Mouse (Mus musculus): Measurements from ENCODE around the gene Osbpl2. TPM values are rescaled to one million over a fixed set of nuclear protein-coding genes. Genes with fewer than 3 reads are reported as not detected.

Osbpl2 gene
- polyA plus RNA-seq, 1 experiment = 69.6 TPM

GRCm38 (mm10) chr2:180146091-180146490 is 27.0 kb downstream of the Osbpl2 start:
- WGBS = 11% methylated on average over 2 of the region's 2 CpGs
- TF ChIP-seq CTCF (IDR thresholded peaks at IDR 0.05; ENCODE audit: borderline replicate concordance, insufficient read depth, low read depth, low read length) = no peak
- TF ChIP-seq POLR2A (IDR thresholded peaks at IDR 0.05; ENCODE audit: borderline replicate concordance, insufficient read depth, low read length) = no peak
- Histone ChIP-seq H3K4me1 (ENCODE audit: control insufficient read depth, insufficient read depth, low read length) (peaks cover 35% of the 10 kb centered on the region), H3K27ac (ENCODE audit: insufficient read depth, low read length) (peak overlapping the region; percentile 98), H3K27me3 (ENCODE audit: control insufficient read depth, insufficient read depth, low read length) (no peaks in the 10 kb centered on the region), H3K4me3 (replicated peaks; ENCODE audit: insufficient read depth, low read depth, low read length) (no peak overlapping the region)
- DNase-seq = peak; percentile 67 to 85

DNA sequence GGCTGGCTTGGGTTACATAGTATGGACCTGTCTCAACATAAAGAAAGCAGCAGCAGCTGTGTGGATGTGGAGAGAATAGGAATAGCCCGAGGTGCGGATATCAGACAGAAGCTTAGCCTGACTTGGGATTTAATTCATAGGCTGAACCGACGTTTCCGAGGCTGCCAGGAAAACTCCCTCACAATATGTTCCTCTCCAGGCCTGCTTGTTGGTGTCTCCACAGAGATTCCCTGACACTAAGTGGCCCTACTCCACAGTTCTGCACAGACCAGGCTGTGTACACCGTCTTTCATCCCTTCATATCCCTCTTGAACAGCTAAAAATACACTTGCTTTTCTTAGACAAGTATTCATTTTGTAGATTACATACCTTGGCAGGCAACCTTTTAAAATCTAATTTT is 28.3 kb downstream of the Osbpl2 start:
- Histone ChIP-seq H3K27me3 (ENCODE audit: control insufficient read depth, insufficient read depth, low read length) (no peaks in the 10 kb centered on the region), H3K27ac (ENCODE audit: insufficient read depth, low read length) (peak overlapping the region; percentile 36; the same call in 1 of the 2 replicates), H3K4me1 (ENCODE audit: control insufficient read depth, insufficient read depth, low read length) (peaks cover 31% of the 10 kb centered on the region), H3K4me3 (replicated peaks; ENCODE audit: insufficient read depth, low read depth, low read length) (no peak overlapping the region)
- 18% methylated on average over 6 of the region's 6 CpGs for WGBS
- TF ChIP-seq CTCF (IDR thresholded peaks at IDR 0.05; ENCODE audit: borderline replicate concordance, insufficient read depth, low read depth, low read length) (no peak), POLR2A (IDR thresholded peaks at IDR 0.05; ENCODE audit: borderline replicate concordance, insufficient read depth, low read length) (no peak)
- DNase-seq = peak; percentile 49 to 61

DNA sequence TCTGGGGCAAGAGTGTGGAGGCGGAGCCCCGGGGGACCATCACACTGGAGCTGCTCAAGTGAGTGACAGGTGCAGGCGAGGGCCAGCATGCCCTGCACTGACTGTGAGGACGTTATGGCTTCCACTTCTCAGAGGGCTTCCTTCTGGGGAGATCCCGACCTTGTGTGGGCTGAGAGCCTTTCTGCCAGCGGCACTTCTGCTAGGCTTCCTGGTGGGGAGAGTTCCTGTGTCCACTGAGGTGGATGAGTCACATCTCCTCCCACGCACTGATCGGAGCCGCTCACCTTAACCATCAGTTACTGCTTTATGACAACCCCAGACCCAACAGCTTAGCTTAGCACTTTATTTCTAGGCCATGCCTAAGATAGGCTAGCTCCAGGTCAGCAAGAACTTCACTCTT is 29.4 kb downstream of the Osbpl2 start:
- Histone ChIP-seq H3K4me3 (replicated peaks; ENCODE audit: insufficient read depth, low read depth, low read length) (no peak overlapping the region), H3K27ac (ENCODE audit: insufficient read depth, low read length) (peak overlapping the region; percentile 56), H3K27me3 (ENCODE audit: control insufficient read depth, insufficient read depth, low read length) (no peaks in the 10 kb centered on the region), H3K4me1 (ENCODE audit: control insufficient read depth, insufficient read depth, low read length) (peaks cover 31% of the 10 kb centered on the region)
- TF ChIP-seq CTCF (IDR thresholded peaks at IDR 0.05; ENCODE audit: borderline replicate concordance, insufficient read depth, low read depth, low read length) = no peak
- WGBS = 26% methylated on average over 9 of the region's 9 CpGs
- peak; percentile 66 to 78 for DNase-seq

GRCm38 (mm10) chr2:180154796-180155195 is 35.7 kb downstream of the Osbpl2 start:
- H3K27ac ChIP-seq (ENCODE audit: insufficient read depth, low read length) = no peak overlapping the region
- H3K4me1 ChIP-seq (ENCODE audit: control insufficient read depth, insufficient read depth, low read length) = peaks cover 8% of the 10 kb centered on the region
- TF ChIP-seq POLR2A (IDR thresholded peaks at IDR 0.05; ENCODE audit: borderline replicate concordance, insufficient read depth, low read length) (no peak), CTCF (IDR thresholded peaks at IDR 0.05; ENCODE audit: borderline replicate concordance, insufficient read depth, low read depth, low read length) (no peak)
- H3K27me3 ChIP-seq (ENCODE audit: control insufficient read depth, insufficient read depth, low read length) = no peaks in the 10 kb centered on the region
- 23% methylated on average over 3 of the region's 3 CpGs for WGBS
- H3K4me3 ChIP-seq (replicated peaks; ENCODE audit: insufficient read depth, low read depth, low read length) = no peak overlapping the region
- peak in 1 of 2 experiments; percentile 60 for DNase-seq

DNA sequence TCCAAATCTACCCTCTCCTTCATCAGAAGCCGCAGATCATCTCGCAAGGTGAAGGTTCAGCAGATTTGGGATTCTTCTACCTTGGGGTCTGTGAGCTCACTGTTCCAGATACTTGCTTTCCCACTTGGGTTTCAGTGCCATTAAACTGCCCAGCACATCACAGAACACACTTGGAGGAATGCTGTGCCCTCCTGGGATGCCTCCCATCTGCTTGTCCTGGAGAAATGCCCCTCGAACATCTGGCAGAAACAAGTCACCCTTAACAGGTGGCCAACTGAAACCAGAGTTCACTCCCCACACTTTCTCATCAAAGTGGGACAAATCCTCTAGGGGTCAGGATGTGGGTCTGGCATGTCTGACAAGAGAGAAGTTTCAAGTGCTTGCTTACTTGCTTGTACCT is 39.5 kb downstream of the Osbpl2 start:
- TF ChIP-seq POLR2A (IDR thresholded peaks at IDR 0.05; ENCODE audit: borderline replicate concordance, insufficient read depth, low read length) = no peak
- TF ChIP-seq CTCF (IDR thresholded peaks at IDR 0.05; ENCODE audit: borderline replicate concordance, insufficient read depth, low read depth, low read length) = no peak
- no peak overlapping the region for H3K27ac ChIP-seq (ENCODE audit: insufficient read depth, low read length)
- H3K27me3 ChIP-seq (ENCODE audit: control insufficient read depth, insufficient read depth, low read length) = no peaks in the 10 kb centered on the region
- no peak for DNase-seq
- H3K4me1 ChIP-seq (ENCODE audit: control insufficient read depth, insufficient read depth, low read length) = peaks cover 8% of the 10 kb centered on the region
- 83% methylated on average over 3 of the region's 3 CpGs for WGBS
- no peak overlapping the region for H3K4me3 ChIP-seq (replicated peaks; ENCODE audit: insufficient read depth, low read depth, low read length)

DNA sequence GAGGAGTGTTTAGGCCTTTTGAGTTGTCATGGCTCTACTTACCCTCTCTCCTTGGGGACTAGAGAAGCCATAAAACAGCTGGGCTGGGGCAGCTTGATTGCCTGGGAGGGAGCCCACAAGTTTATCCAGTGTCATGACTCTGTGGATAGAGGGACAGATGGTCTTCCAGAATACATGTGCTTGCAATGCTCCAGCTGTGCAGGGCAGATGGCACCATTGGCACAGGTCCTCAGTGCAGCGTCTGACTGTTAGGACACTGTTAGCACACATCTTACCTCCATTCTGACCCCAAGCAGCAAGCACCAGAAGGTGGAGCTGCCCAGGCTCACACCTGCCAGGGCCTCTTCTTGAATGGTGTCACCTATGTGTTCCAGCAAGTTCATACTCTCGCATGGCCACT is 46.7 kb downstream of the Osbpl2 start:
- TF ChIP-seq CTCF (IDR thresholded peaks at IDR 0.05; ENCODE audit: borderline replicate concordance, insufficient read depth, low read depth, low read length) = no peak
- no peak for TF ChIP-seq POLR2A (IDR thresholded peaks at IDR 0.05; ENCODE audit: borderline replicate concordance, insufficient read depth, low read length)
- no peak overlapping the region for H3K27ac ChIP-seq (ENCODE audit: insufficient read depth, low read length)
- no peak for DNase-seq
- H3K4me3 ChIP-seq (replicated peaks; ENCODE audit: insufficient read depth, low read depth, low read length) = no peak overlapping the region
- no peaks in the 10 kb centered on the region for H3K27me3 ChIP-seq (ENCODE audit: control insufficient read depth, insufficient read depth, low read length)
- WGBS = 20% methylated on average over 2 of the region's 2 CpGs
- peaks cover 8% of the 10 kb centered on the region for H3K4me1 ChIP-seq (ENCODE audit: control insufficient read depth, insufficient read depth, low read length)

- DNase-seq = no peak
- Histone ChIP-seq H3K27me3 (ENCODE audit: control insufficient read depth, insufficient read depth, low read length) (no peaks in the 10 kb centered on the region), H3K27ac (ENCODE audit: insufficient read depth, low read length) (no peak overlapping the region), H3K4me1 (ENCODE audit: control insufficient read depth, insufficient read depth, low read length) (peaks cover 11% of the 10 kb centered on the region), H3K4me3 (replicated peaks; ENCODE audit: insufficient read depth, low read depth, low read length) (no peak overlapping the region)
- TF ChIP-seq POLR2A (IDR thresholded peaks at IDR 0.05; ENCODE audit: borderline replicate concordance, insufficient read depth, low read length) (no peak), CTCF (IDR thresholded peaks at IDR 0.05; ENCODE audit: borderline replicate concordance, insufficient read depth, low read depth, low read length) (no peak)
- 76% methylated on average over 2 of the region's 2 CpGs for WGBS
Measured at GRCm38 (mm10) chr2:180166869-180167268, 47.8 kb downstream of the Osbpl2 start.

DNA sequence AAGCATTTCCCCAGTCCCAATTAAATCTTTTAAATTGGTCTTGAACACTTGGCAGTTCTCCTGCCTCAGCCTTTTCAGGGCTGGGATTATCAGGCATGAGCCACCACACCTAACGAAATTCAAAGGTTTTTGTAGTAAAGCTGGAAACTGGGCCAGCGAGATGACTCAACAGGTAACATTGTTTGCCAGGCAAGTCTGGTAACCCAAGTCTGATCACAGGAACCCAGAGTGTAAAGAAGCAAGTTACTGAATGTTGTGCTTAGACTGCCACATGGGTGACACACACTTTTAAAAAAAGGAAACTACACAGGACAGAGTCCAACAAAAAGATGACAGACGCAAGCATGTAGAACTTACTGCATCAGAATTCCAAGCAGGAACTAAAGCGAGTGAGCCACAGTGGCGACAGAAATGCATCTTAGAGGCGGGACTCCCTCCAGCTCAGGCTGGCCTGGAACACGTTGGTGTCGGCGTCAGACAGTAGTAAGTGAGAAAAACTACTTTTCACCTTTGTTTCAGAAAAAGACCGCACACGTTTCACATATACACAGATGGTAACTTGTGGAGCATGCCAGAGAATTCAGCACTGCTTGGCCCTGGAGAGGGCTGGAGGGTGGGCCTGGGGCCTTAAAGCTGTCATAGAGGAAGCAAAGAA is 51.2 kb downstream of the Osbpl2 start:
- DNase-seq = no peak
- no peak for TF ChIP-seq CTCF (IDR thresholded peaks at IDR 0.05; ENCODE audit: borderline replicate concordance, insufficient read depth, low read depth, low read length)
- no peak for TF ChIP-seq POLR2A (IDR thresholded peaks at IDR 0.05; ENCODE audit: borderline replicate concordance, insufficient read depth, low read length)
- no peak overlapping the region for H3K4me3 ChIP-seq (replicated peaks; ENCODE audit: insufficient read depth, low read depth, low read length)

More for the DNA sequence above, 51.2 kb downstream of the Osbpl2 start:
- peaks cover 28% of the 10 kb centered on the region for H3K4me1 ChIP-seq (ENCODE audit: control insufficient read depth, insufficient read depth, low read length)
- no peak overlapping the region for H3K27ac ChIP-seq (ENCODE audit: insufficient read depth, low read length)
- WGBS = 84% methylated on average over 11 of the region's 11 CpGs
- H3K27me3 ChIP-seq (ENCODE audit: control insufficient read depth, insufficient read depth, low read length) = no peaks in the 10 kb centered on the region

Data from cerebellum, adult 2 months (tissue).